Mouse (Mus musculus): Measurements from ENCODE around the gene Gm20671.
A peak's percentile ranks its signal among the peaks of the same experiment; 100 is the strongest.
"Not testable (repeated sequence)": the region's sequence is repeated elsewhere in the genome, so short reads cannot be mapped to it uniquely, and the experiment has no call there.

Gene Gm20671

GRCm38 (mm10) chr5:32728300-32728699 is 98.6 kb downstream of the Gm20671 start:
- no peak for DNase-seq

GRCm38 (mm10) chr5:32725397-32725796 is 101.5 kb downstream of the Gm20671 start:
- DNase-seq: not testable (repeated sequence)

DNA sequence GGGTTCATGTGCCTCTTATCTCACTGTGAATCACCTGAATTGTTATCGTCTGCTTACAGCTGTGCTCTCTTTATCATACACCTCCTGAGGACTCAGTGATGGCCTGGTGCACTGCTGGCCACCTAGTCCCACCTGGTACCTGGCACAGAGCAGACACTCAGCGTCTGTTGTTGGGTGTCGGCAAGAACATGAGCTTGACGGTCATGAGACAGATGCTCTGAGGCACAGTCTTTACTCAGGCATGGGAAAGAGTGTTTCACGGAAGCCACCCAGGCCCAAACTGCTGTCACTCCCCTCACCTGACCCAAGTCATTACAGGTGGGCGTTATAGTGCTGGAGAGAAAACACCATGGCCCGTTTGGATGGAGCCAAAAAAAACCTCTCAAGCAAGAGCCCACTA is 102.9 kb downstream of the Gm20671 start:
- no peak for DNase-seq

DNA sequence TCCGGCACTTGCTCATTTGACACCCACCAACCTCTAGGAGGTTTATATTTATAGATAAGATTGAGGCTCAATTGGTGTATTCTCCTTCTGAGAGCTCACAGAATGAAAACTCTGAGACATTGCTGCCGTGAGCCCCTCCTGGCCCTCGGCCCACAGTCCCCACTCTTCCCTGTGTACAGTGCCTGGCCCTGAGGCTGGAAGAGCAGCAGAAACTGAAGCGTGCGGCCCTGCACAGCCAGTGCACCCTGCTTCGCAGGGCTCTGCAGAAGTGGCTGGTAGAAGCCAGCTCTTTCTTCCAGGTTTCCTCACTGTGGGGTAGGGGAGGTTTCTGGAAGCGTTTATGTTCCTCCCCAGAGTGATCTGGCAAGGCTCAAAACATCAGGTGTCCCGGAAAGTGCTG is 104.2 kb downstream of the Gm20671 start:
- DNase-seq: not testable (repeated sequence)

DNA sequence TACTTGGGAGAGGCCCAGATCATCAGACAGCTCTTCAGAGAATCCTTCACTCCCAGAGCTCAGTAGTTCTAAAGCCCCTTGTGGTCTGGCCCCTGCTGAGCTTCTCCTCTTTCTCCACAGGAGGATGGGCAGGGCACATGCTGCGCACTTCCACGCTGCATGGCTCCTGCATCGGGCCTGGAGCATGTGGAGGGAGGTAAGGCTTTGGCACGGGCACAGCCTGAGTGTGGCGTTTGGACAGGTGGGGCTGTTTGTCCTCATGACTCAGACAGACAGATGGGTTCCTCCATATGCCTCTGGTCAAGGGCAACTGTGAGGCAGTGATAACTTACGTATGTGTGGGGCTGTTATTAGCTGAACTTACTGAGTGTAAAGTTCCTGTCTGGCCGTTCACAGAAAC is 104.6 kb downstream of the Gm20671 start:
- no peak for DNase-seq

DNA sequence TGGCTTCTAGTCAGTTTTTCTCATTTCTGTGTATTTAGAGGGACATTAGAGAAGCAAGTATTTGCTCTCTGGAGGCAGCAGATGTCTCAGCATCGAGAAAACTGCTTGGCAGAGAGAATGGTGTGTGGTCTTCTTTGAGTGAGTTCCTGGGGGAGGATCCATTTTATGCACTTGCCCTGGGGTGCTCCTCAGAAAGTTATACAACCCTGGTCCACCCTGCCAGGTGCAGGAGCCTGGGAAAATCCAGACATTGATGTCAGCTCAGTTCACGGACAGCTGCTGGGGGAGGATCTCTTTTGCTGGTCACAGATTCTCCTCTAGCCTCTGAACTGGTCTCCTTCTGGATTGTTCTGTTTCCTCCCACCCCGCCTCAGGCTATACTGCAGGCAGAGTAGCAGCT is 105.6 kb downstream of the Gm20671 start:
- DNase-seq: no peak

- no peak for DNase-seq
These were observed 106.5 kb downstream of the Gm20671 start for GRCm38 (mm10) chr5:32720416-32720815.

DNA sequence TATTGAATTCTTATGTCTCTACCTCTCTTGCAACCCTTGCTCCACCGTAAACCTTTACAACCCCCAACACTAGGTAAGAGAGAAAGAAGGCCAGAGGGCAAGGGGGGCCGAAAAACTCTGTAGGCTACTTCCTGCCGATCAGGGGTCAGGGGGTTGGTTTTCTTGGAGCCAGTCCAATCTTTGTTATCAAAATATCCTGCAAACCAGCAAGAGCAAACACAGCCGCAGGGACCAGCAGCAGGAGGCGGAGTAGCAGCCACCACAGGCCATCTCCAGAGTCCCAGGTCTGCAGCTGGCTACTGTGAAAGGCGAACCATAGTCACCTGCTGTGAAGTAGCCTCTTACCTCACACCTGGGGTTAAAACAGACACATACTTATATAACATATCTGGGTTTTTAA is 108.0 kb downstream of the Gm20671 start:
- DNase-seq: no peak

GRCm38 (mm10) chr5:32717726-32718125 is 109.2 kb downstream of the Gm20671 start:
- DNase-seq: no peak

GRCm38 (mm10) chr5:32713703-32714467 is 113.0 kb downstream of the Gm20671 start:
- DNase-seq: peak; percentile 97

DNA sequence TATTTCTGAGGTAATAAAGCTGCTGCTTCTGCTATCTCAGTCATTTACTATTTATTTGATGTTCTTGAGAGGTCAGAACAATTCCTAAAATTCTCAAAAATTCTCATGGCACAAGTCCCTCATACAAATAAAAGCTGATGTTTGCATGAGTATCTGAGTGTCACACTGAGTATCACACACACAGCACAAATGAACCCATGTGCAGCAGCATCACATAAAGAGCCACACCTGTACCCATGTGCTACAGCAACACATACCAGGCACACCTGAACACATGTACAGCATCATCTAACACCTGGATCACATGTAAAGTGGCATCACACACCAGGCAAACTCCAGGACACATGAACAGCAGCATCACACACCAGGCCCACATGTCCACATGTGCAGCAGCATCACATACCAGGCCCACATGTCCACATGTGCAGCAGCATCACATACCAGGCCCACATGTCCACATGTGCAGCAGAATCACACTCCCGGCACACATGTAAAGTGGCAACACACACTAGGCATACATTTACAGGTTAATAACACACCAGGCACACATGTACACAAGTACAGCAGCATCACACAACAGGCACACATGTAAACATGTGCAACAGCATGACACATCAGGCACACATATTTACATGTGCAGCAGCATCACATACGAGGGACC is 113.7 kb downstream of the Gm20671 start:
- DNase-seq: no peak

DNA sequence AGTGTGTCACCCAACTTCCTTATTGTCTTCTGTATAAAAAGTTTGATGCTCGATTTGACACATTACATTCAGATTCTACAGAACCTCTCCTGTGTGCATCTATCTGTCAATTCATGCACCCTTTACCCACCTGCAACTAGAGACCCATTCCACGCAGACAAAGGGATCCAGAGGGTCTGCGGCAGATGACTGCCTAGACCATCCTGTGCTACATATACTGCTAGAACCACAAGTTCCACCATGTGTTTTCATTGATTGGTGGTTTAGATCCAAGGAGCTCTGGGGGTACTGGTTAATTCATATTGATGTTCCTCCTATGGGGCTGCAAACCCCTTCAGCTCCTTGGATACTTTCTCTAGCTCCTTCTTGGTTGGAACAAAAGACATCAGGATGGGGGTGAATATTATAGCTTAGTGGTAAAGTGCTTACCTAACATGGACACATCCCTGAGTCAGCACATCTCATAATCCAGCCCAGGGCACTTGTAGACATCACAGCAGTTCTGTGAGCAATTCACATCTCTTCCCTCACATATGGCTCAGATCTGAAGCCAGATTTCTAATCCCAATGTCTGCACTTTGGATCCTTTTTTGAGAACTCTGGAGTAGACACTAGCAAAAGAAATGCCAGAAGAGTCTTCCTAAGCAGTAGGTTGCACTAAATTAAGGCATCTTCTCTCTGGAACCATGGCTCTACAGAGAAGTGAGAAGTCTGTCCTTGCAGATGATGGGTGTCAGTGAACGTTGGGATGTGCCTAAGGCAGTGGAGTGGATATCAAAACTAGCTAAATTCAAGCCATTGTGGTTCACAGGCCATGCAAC is 114.5 kb downstream of the Gm20671 start:
- DNase-seq: no peak

DNA sequence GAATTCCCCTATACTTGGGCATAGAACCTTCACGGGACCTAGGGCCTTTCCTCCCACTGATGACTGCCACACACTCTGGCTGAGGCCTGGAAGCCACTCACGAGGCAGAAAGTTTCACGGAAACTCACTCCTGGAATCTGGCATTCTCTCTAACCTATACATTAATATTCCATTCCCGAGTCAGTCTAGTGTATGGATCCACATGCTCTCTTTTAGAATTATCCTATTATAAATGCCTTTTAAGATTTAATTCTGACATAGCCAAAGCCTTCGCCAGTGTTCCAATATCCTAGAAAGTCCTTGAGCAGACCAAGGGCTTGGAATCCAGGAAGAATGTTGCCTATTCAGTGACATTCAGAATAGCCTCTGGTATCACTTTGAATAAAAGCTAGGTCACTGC is 115.4 kb downstream of the Gm20671 start:
- DNase-seq: no peak

DNA sequence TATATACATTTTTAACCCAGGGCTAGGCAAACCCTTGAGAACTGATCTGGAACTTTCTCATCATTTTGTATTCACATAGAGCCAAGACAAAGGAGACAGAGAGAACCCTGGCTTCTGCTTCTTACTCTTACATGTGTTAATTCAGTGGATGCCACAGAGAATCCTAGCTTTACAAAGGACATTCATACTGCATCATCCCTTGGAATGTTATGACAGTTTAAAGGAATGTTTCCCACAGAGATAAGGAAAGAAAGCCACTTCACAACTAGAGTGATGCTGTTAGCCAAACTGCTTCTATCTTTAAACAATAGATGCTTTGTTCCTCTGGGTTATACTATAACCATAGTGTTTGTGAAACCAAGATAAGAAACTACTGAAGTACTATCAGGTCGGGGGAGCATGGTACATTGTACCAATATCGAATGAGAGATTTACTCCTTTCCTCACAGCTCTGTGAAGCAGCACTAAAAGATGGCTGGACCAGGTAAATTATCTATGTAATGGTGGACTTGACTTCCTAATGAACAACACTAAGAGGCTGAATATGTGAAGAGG is 120.6 kb downstream of the Gm20671 start:
- DNase-seq: no peak

GRCm38 (mm10) chr5:32697208-32697867 is 129.6 kb downstream of the Gm20671 start:
- DNase-seq: no peak

DNA sequence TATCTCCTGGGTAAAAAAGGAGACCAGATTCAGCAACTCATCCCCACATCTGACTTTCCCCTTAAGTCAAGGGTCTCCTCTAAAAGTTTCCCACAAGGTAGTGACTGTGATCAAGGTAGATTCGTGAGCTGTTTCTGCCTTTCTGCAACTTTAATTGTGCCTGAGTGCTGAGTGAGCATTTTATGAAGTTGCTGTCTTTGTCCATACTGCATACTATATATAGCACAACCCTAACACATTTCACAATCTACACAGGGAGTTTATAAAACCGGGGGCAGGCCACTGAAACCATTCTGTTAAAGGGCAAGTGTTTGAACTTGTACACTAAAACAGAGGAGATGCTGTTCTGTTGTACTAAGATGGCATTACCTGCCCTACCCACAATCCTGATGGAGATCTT is 133.5 kb downstream of the Gm20671 start:
- DNase-seq: no peak

Data from cerebellum, adult 9-11 months (tissue).